Mouse (Mus musculus) ES-Bruce4 (cell line): ENCODE measurements around the gene E2f4.

ENCODE experiments used
- CTCF ChIP-seq: IDR thresholded peaks from one replicate; pipeline ENCODE4 v1.8.1; 2011; ENCODE audit warnings: low read depth, low read length
- POLR2A ChIP-seq: IDR thresholded peaks from one replicate; pipeline ENCODE4 v1.8.1; 2011; ENCODE audit warnings: low read length; ENCODE audit not compliant: insufficient read depth

GRCm38 (mm10) chr8:105285514-105285913 lies 11.9 kb upstream of the E2f4 start:
- TF ChIP-seq POLR2A (no peak), CTCF (no peak)
